Mouse (Mus musculus) testis, adult 2 months (tissue): ENCODE measurements at regions not wholly inside any gene's neighbourhood (a gene's known extent, or its start where the extent isn't known, plus 50 kb on each side); places are given as distances from the start of the nearest gene placed in this dataset.

Source experiments
- CTCF ChIP-seq: fragments of 200-500 bp; IDR thresholded peaks from 2 replicates; pipeline ENCODE4 v1.5.1; 2012; ENCODE audit warnings: low read depth, mild to moderate bottlenecking, inconsistent platforms, low read length, moderate library complexity; ENCODE audit not compliant: control insufficient read depth, insufficient read depth, insufficient replicate concordance
- POLR2A ChIP-seq: fragments of 200-500 bp; IDR thresholded peaks from 2 replicates; pipeline ENCODE4 v1.6.1; 2012; ENCODE audit warnings: low read depth, mild to moderate bottlenecking, inconsistent platforms, low read length, moderate library complexity; ENCODE audit not compliant: control insufficient read depth

- no peak for TF ChIP-seq CTCF
- no peak for TF ChIP-seq POLR2A
These were observed 287.9 kb downstream of the Irs2 start for GRCm38 (mm10) chr8:10720398-10720797.
